Mouse (Mus musculus): ENCODE measurements at regions not wholly inside any gene's neighbourhood (a gene's known extent, or its start where the extent isn't known, plus 50 kb on each side); places are given as distances from the start of the nearest gene placed in this dataset.

DNA sequence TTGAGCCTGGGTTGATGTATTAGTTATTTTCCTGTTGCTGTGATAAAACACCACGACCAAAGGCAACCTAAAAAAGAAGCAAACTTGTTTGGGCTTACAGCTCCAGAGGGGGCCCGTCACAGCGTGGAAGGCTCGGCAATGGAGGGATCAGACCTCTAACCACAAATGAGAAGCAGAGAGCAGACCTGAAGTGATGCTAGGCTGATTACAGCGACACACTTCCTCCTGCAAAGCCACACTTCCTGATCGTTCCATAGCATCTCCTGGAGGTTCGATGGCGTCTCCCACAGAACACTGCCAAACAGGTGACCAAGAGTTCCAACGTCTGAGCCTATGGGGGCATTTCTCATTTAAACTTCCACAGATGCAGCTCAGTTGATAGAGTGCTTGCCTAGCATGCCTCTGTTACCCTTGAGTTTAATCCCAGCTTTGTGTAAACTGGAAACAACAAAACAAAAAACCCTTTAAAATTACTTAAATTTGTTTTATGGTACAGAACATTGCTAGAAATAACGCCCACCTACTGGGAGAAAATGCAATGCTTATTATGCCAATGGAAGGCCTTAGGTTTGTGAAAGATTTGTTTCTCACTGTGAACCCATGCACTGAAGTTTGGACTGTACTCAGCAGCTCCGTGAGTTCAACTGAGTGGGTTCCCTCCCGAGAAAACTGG, 87.2 kb upstream of the Xpo1 start:
- no peak for ATAC-seq (replicated peaks; ENCODE audit: insufficient number of reproducible peaks, low FRiP score, low TSS enrichment, poor library complexity, severe bottlenecking)

DNA sequence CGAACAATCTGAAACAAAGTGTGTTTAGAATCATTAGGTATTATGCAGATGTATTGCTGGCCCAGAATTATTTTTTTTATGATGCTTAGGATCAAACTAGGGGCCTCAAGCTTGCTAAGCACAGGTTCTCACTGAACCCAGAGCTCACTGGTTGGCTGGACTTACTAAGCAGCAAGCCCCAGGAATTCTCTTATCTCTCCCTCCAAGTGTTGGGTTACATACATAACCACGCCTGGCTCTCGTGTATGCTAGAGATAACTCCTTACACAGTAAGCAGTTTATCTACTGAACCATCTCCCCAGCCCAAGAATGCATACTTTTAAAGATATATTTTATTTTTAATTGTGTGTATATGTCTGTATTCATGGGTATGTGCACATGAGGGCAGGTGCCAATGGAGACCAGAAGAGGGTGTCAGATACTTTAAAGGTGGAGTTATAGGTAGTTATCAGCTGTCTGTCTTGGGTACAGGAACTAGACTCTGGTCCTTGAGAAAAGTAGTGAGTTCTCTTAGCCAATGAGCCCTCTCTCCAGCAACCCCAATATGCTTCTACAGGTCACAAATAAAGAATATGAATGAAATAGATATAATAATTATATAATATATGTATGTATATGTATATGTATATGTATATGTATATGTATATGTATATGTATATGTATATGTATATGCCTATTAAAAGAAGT, 86.0 kb upstream of the Xpo1 start:
- ATAC-seq (replicated peaks; ENCODE audit: insufficient number of reproducible peaks, low FRiP score, low TSS enrichment, poor library complexity, severe bottlenecking), result no peak

DNA sequence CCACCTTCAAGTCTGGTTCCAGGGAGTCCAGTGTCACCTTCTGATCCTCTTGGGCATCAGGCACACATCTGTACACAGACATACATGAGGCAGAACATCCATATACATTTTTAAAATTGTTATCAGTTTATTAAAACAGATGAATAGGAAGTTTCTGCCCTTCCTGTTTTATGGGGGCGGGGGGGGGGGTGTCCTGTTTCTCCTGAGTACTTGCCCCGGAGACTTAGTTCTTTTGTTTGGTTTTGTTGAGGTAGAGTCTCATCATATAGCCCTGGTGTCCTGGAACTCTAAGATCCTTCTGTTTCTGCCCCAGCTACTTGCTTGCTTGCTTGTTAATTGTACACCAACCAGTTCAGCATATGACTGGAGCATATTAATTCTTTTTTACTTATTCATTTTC, 85.0 kb upstream of the Xpo1 start:
- ATAC-seq (replicated peaks; ENCODE audit: insufficient number of reproducible peaks, low FRiP score, low TSS enrichment, poor library complexity, severe bottlenecking), result no peak

DNA sequence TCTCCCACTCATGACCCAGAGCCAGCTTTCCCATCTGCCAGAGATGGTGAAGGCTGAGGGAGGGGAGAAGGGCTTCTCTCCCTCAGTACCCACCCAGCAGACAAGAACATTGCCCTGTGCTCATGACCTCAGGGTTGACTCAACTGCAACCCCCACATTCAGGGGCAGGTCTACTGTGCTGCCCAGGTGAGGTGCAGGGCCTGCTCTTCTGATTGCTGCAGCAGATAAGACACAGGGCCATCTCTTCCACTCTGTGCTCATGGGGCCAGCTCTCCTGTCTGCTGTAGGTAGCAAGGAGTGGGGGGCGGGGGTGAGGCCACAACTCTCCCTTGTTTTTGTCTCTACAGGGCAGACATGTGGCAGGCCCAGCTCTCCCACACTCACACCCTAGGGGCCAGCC, 84.1 kb upstream of the Xpo1 start:
- ATAC-seq (replicated peaks; ENCODE audit: insufficient number of reproducible peaks, low FRiP score, low TSS enrichment, poor library complexity, severe bottlenecking), result no peak

DNA sequence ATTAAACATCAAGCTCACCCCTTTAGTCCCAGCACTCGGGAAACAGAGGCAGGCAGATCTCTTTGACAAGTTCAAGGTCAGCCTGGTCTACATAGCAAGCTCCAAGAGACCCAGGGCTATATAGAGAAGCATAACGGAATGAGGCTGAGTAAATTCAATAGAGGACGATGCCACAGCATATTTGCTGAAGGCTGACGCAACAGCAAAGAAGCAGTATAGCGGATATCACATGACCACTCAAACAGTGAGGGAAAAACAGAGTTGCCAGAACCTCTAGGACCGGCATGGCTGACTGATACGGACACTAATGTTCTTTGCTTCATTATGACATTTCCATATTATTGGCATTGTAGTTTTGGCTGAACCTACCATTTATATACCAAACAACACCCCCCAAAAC, 74.2 kb upstream of the Xpo1 start:
- ATAC-seq (replicated peaks; ENCODE audit: insufficient number of reproducible peaks, low FRiP score, low TSS enrichment, poor library complexity, severe bottlenecking), result no peak

DNA sequence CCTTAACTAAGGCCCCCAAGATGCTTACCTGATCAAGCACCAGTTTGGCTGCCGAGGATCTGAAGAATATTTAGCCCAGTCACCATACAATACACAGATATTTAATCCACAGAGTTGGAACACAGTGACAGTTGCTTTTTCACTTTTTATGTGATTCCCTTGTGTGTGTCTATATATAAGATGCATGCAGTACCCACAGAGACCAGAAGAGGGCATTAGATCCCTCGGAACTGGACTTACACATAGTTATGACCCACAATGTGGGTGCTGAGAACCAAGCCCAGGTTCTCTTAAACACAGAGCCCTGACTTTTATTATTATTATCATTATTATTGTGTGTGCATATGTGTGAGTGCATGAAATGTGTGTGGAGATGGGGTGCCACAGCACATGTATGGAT, 70.6 kb upstream of the Xpo1 start:
- no peak for ATAC-seq (replicated peaks; ENCODE audit: insufficient number of reproducible peaks, low FRiP score, low TSS enrichment, poor library complexity, severe bottlenecking)

DNA sequence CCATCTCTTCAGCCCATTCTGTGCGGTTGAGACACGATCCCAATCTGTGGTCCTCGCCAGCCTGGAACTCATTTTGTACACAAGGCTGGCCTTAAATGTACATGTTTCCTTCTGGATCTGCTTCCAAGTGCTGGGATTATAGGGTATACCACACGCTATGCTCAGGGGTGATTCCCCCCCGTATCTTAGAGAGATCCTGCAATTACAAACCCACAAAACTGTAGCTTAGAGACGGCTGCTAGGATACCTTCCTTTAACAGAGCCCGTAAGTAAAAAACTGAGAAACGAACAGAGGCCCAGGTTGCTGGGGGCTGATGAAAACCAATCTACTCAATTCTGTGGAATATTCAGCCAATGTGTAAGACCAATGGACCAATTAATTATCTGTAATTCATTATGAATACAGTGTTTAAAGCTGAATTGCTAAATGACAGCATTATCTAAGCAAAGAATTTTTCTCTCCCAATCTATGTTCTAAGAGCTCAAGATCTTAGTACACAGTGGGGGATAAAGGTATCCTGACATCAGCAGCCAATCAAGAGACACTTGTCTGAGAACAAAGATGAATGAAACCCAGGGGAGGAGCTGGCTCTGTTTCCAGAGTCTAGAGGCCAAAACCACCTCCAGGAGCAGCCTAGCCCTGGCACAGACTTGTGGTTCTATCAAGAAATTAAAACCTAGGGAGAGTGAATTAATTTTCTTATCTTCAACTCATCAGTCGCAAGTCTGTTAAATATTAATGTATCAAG, 54.0 kb upstream of the Xpo1 start:
- no peak for ATAC-seq (replicated peaks; ENCODE audit: insufficient number of reproducible peaks, low FRiP score, low TSS enrichment, poor library complexity, severe bottlenecking)

DNA sequence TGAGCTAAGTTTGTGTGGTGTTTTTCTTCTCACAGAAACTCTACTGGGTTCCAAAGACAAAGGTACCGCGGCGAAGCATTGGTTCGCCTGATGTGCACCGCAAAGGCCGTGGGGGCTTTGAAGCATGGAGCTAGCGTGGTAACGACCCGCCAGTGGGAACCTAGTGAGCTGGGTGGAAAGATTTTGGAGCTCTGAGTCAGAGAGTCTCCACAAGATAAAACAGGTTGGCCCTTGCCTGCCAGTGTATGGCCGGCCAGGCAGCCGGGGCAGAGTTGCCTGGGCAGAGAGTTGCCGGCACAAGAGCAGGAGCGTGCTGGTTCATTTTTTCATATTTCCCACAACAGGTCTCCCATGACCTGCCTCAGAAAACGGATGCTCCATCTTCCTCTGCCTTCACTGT, 52.3 kb upstream of the Xpo1 start:
- no peak for ATAC-seq (replicated peaks; ENCODE audit: insufficient number of reproducible peaks, low FRiP score, low TSS enrichment, poor library complexity, severe bottlenecking)

DNA sequence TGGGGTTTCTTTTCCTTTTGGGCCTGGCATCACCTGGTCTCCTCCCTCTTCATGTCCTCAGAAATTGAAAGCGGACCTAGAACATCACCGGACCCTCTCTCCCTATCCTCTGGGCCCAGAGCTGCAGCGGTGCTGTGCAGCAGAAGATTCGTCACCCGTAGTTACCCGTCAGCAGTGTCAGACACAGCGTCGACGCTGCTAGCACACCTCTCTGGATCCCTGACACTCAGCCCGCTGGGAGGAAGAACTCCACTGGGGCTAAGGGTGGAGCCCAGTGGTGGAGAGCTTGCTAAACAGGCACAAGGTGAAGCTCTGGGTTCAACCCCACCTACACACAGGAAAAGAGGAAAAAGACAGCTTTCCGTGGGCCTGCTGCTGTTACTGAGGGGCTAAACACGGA, 51.8 kb upstream of the Xpo1 start:
- no peak for ATAC-seq (replicated peaks; ENCODE audit: insufficient number of reproducible peaks, low FRiP score, low TSS enrichment, poor library complexity, severe bottlenecking)
